9 mouse cellular contexts compared by ENCODE assay signal in the genomic region with DNA sequence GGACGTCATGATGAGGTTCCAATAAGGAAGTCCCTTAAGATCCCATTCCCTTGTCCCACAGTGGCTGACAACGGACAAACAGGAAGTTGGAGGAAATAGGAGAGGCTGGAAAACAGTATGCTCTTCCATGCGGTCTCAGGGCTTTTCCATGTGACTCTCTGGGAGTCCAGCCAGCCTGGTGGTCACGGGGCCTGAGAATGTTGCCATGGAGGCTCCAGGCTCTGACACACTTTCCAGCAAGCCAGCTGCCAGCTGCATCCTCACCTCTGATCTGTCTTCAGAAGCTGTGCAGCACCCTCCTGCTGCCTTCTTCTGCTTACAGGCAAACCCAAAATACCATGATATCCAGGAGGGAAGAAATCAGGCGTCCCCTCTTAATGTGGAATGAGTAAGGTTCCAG.
DNase-seq lines count a peak whose midpoint lies in the region; ATAC-seq and TF ChIP-seq lines count a peak whose summit lies in the region.
"Had no signal": no experiment of that assay in that cellular context is flagged by ENCODE, and none has a peak within 500 bp of the region (broad histone marks: within the 10 kb centered on the region; RNA-seq: fewer than 3 reads in every experiment).

No protein-coding gene starts in this region.

- no peak for TF ChIP-seq EP300 in heart, adult 2 months (IDR thresholded peaks at IDR 0.05; ENCODE audit: insufficient read depth, low read depth, low read length)
- TF ChIP-seq EP300 in lung, postnatal 0 days (IDR thresholded peaks at IDR 0.05): no peak

- H3K36me3 ChIP-seq in heart, adult 2 months (ENCODE audit: control insufficient read depth, insufficient read depth, low read length): no peaks in the 10 kb centered on the region
- H3K36me3 ChIP-seq in heart, embryonic 12.5 days: no peaks in the 10 kb centered on the region
- H3K36me3 ChIP-seq in lung, postnatal 0 days (ENCODE audit: insufficient read depth, low read length): no peaks in the 10 kb centered on the region
- H3K36me3 ChIP-seq: embryonic facial prominence, embryonic 15.5 days had no signal

- no peaks in the 10 kb centered on the region for H3K4me1 ChIP-seq in heart, adult 2 months (ENCODE audit: control insufficient read depth, insufficient read depth, low read length)
- H3K4me1 ChIP-seq in heart, embryonic 12.5 days (replicated peaks): no peaks in the 10 kb centered on the region
- no peaks in the 10 kb centered on the region for H3K4me1 ChIP-seq in lung, postnatal 0 days (ENCODE audit: insufficient read depth, low read depth, low read length)
- H3K4me1 ChIP-seq: embryonic facial prominence, embryonic 15.5 days had no signal

- intact Hi-C loops in heart, adult 2 months (cut with DNase I): no loop called here

- no peaks in the 10 kb centered on the region for H3K79me2 ChIP-seq in heart, adult 2 months (replicated peaks; ENCODE audit: control insufficient read depth, insufficient read depth, low read length)

- no peak overlapping the region for H3K4me2 ChIP-seq in heart, embryonic 12.5 days
- H3K4me2 ChIP-seq in lung, postnatal 0 days (replicated peaks; ENCODE audit: low read depth, low read length): no peak overlapping the region
- H3K4me2 ChIP-seq: embryonic facial prominence, embryonic 15.5 days had no signal

- H3K9me3 ChIP-seq in heart, embryonic 12.5 days (replicated peaks): no peaks in the 10 kb centered on the region
- no peaks in the 10 kb centered on the region for H3K9me3 ChIP-seq in lung, postnatal 0 days (ENCODE audit: low read length)
- H3K9me3 ChIP-seq: embryonic facial prominence, embryonic 15.5 days had no signal

- no peaks in the 10 kb centered on the region for H3K27me3 ChIP-seq in heart, adult 2 months (ENCODE audit: control insufficient read depth, insufficient read depth, low read length)
- H3K27me3 ChIP-seq in heart, embryonic 12.5 days (replicated peaks): no peaks in the 10 kb centered on the region
- no peaks in the 10 kb centered on the region for H3K27me3 ChIP-seq in lung, postnatal 0 days (replicated peaks; ENCODE audit: insufficient read depth, low read length)
- H3K27me3 ChIP-seq: embryonic facial prominence, embryonic 15.5 days had no signal

- no peak for ATAC-seq in heart, embryonic 12.5 days (ENCODE audit: insufficient number of reproducible peaks, low FRiP score)
- peak; percentile 50 for ATAC-seq in lung, postnatal 0 days

- DNase-seq in heart, adult 2 months: peak; percentile 69 to 78
- DNase-seq in adrenal gland, postnatal 25 days: peak; percentile 16
- peak; percentile 68 to 89 for DNase-seq in frontal cortex, postnatal 36 days (ENCODE audit: low spot score in 2 of 2)
- DNase-seq in kidney, postnatal 25 days: peak; percentile 50 to 63
- DNase-seq in lung, postnatal 0 days (ENCODE audit: low spot score): peak; percentile 12
- DNase-seq in T-cell, adult 2 months (ENCODE audit: low spot score): no peak
- no peak for DNase-seq in thymus, postnatal 36 days

- H3K4me3 ChIP-seq in heart, adult 2 months: no peak overlapping the region
- no peak overlapping the region for H3K4me3 ChIP-seq in heart, embryonic 12.5 days
- H3K4me3 ChIP-seq in lung, postnatal 0 days (ENCODE audit: low read depth, low read length): no peak overlapping the region
- H3K4me3 ChIP-seq: embryonic facial prominence, embryonic 15.5 days had no signal

- no peak overlapping the region for H3K9ac ChIP-seq in heart, adult 2 months (ENCODE audit: low read depth, low read length)
- no peak overlapping the region for H3K9ac ChIP-seq in heart, embryonic 12.5 days
- H3K9ac ChIP-seq in lung, postnatal 0 days (replicated peaks; ENCODE audit: low read depth): no peak overlapping the region
- H3K9ac ChIP-seq: embryonic facial prominence, embryonic 15.5 days had no signal

- no peak for TF ChIP-seq POLR2A in heart, adult 2 months (IDR thresholded peaks at IDR 0.05; ENCODE audit: insufficient read depth, low read depth, low read length)

- TF ChIP-seq CTCF in heart, adult 2 months (IDR thresholded peaks at IDR 0.05): no peak
- no peak for TF ChIP-seq CTCF in lung, postnatal 0 days (IDR thresholded peaks at IDR 0.05)

- WGBS in heart, adult 2 months: 10% methylated on average over 5 of the region's 5 CpGs
- 47% methylated on average over 5 of the region's 5 CpGs for WGBS in heart, embryonic 12.5 days
- 32% methylated on average over 5 of the region's 5 CpGs for WGBS in lung, postnatal 0 days

- peak overlapping the region; percentile 17; the same call in 1 of the 2 replicates for H3K27ac ChIP-seq in heart, adult 2 months
- no peak overlapping the region for H3K27ac ChIP-seq in heart, embryonic 12.5 days (ENCODE audit: poor library complexity, severe bottlenecking)
- no peak overlapping the region for H3K27ac ChIP-seq in lung, postnatal 0 days (ENCODE audit: low read length)
- H3K27ac ChIP-seq: embryonic facial prominence, embryonic 15.5 days had no signal

Comparison
In these comparisons a context has a peak if more than half of its experiments do, and no peak if none do; other contexts are left out.
1. DNase-seq: peak in heart, adult 2 months (2 of 2), adrenal gland, postnatal 25 days (single experiment), frontal cortex, postnatal 36 days (2 of 2), kidney, postnatal 25 days (2 of 2) and lung, postnatal 0 days (single experiment); none in T-cell, adult 2 months (single experiment) and thymus, postnatal 36 days (0 of 2).